Mouse (Mus musculus) embryonic fibroblast, embryonic 13.5 days (primary cell): Measurements from ENCODE around the gene Nfkb1. TPM values are rescaled to one million over a fixed set of nuclear protein-coding genes. Genes with fewer than 3 reads are reported as not detected.
A peak's percentile ranks its signal among the peaks of the same experiment; 100 is the strongest.

Experiments used
- H3K27ac ChIP-seq: 2 replicates; pipeline ENCODE4 v1.5.1; 2012; ENCODE audit warnings: low read length, control low read depth, inconsistent platforms; ENCODE audit not compliant: insufficient read depth
- H3K4me1 ChIP-seq: 2 replicates; pipeline ENCODE4 v1.6.1; 2011; ENCODE audit warnings: low read length; ENCODE audit not compliant: control insufficient read depth, insufficient read depth
- H3K4me3 ChIP-seq: 2 replicates; pipeline ENCODE4 v1.5.1; 2011; ENCODE audit warnings: mild to moderate bottlenecking, control low read depth, low read length; ENCODE audit not compliant: insufficient read depth
- CTCF ChIP-seq: IDR thresholded peaks from 2 replicates; pipeline ENCODE4 v1.5.1; 2011; ENCODE audit warnings: mild to moderate bottlenecking, control low read depth, low read length, moderate library complexity, borderline replicate concordance; ENCODE audit not compliant: insufficient read depth
- POLR2A ChIP-seq: IDR thresholded peaks from 2 replicates; pipeline ENCODE4 v1.6.1; 2011; ENCODE audit warnings: low read depth, mild to moderate bottlenecking, control low read depth, low read length, moderate library complexity
- polyA plus RNA-seq: library from polyadenylated mRNA; stranded (reverse); fragments of >200 nt; gene quantifications from 2 replicates; pipeline ENCODE4 v1.2.4, GENCODE M21; 2011; ENCODE audit warnings: low read depth; ENCODE audit not compliant: missing spikeins, insufficient read length

The Nfkb1 gene
- polyA plus RNA-seq, 1 experiment: 54.8 TPM

- TF ChIP-seq POLR2A (no peak), CTCF (no peak)
- Histone ChIP-seq H3K27ac (no peak overlapping the region), H3K4me3 (no peak overlapping the region), H3K4me1 (peaks cover 12% of the 10 kb centered on the region)
Observed at GRCm38 (mm10) chr3:135726521-135727275, 35.4 kb upstream of the Nfkb1 start.

- Histone ChIP-seq H3K27ac (no peak overlapping the region), H3K4me1 (peaks cover 12% of the 10 kb centered on the region), H3K4me3 (no peak overlapping the region)
- TF ChIP-seq POLR2A: no peak
- TF ChIP-seq CTCF: no peak
Observed at GRCm38 (mm10) chr3:135726023-135726422, 34.7 kb upstream of the Nfkb1 start.

- Histone ChIP-seq H3K4me3 (no peak overlapping the region), H3K27ac (no peak overlapping the region), H3K4me1 (no peaks in the 10 kb centered on the region)
- no peak for TF ChIP-seq CTCF
- no peak for TF ChIP-seq POLR2A
Observed at GRCm38 (mm10) chr3:135722104-135722503, 30.8 kb upstream of the Nfkb1 start.

- TF ChIP-seq POLR2A (no peak), CTCF (no peak)
- Histone ChIP-seq H3K4me3 (no peak overlapping the region), H3K4me1 (no peaks in the 10 kb centered on the region), H3K27ac (no peak overlapping the region)
Observed at GRCm38 (mm10) chr3:135719969-135720368, 28.6 kb upstream of the Nfkb1 start.

- Histone ChIP-seq H3K4me3 (no peak overlapping the region), H3K27ac (no peak overlapping the region), H3K4me1 (no peaks in the 10 kb centered on the region)
- TF ChIP-seq CTCF (no peak), POLR2A (no peak)
Observed at GRCm38 (mm10) chr3:135719179-135719532, 27.8 kb upstream of the Nfkb1 start.

GRCm38 (mm10) chr3:135718323-135719178 is 27.2 kb upstream of the Nfkb1 start:
- TF ChIP-seq CTCF (no peak), POLR2A (no peak)
- H3K4me1 ChIP-seq: no peaks in the 10 kb centered on the region
- no peak overlapping the region for H3K4me3 ChIP-seq
- H3K27ac ChIP-seq: no peak overlapping the region

GRCm38 (mm10) chr3:135713016-135713950 is 21.9 kb upstream of the Nfkb1 start:
- Histone ChIP-seq H3K4me1 (peaks cover 5% of the 10 kb centered on the region; the same call in 1 of the 2 replicates), H3K4me3 (no peak overlapping the region), H3K27ac (no peak overlapping the region)
- no peak for TF ChIP-seq CTCF
- no peak for TF ChIP-seq POLR2A

GRCm38 (mm10) chr3:135711613-135712012 is 20.3 kb upstream of the Nfkb1 start:
- peaks cover 5% of the 10 kb centered on the region; the same call in 1 of the 2 replicates for H3K4me1 ChIP-seq
- H3K4me3 ChIP-seq: no peak overlapping the region
- H3K27ac ChIP-seq: no peak overlapping the region
- TF ChIP-seq POLR2A (no peak), CTCF (no peak)

- Histone ChIP-seq H3K4me1 (peaks cover 5% of the 10 kb centered on the region; the same call in 1 of the 2 replicates), H3K27ac (peak overlapping the region; percentile 18), H3K4me3 (no peak overlapping the region)
- no peak for TF ChIP-seq CTCF
- TF ChIP-seq POLR2A: no peak
Observed at GRCm38 (mm10) chr3:135711040-135711570, 19.8 kb upstream of the Nfkb1 start.
